Mouse (Mus musculus) stomach, embryonic 15.5 days (tissue): ENCODE measurements at regions not wholly inside any gene's neighbourhood (a gene's known extent, or its start where the extent isn't known, plus 50 kb on each side); places are given as distances from the start of the nearest gene placed in this dataset.

Experiments
- ATAC-seq: fragments of 200-750 bp; cut with Nextera tagmentation; 2 replicates; pipeline ENCODE4 v1.8.0; 2017; ENCODE audit warnings: low read depth, moderate number of reproducible peaks, moderate TSS enrichment; ENCODE audit not compliant: insufficient read depth, low FRiP score
- H3K27ac ChIP-seq: fragments of 300-500 bp; sonication (generic); 2 replicates; pipeline ENCODE4 v1.5.1; 2015; ENCODE audit warnings: mild to moderate bottlenecking, inconsistent platforms
- H3K27me3 ChIP-seq: fragments of 300-500 bp; sonication (generic); replicated peaks from 2 replicates; pipeline ENCODE4 v1.6.1; 2015; ENCODE audit warnings: inconsistent platforms
- H3K36me3 ChIP-seq: fragments of 300-500 bp; sonication (generic); 2 replicates; pipeline ENCODE4 v1.6.1; 2015; ENCODE audit warnings: inconsistent platforms
- H3K4me1 ChIP-seq: fragments of 300-500 bp; sonication (generic); 2 replicates; pipeline ENCODE4 v1.6.1; 2015; ENCODE audit warnings: inconsistent platforms
- H3K4me2 ChIP-seq: fragments of 300-500 bp; sonication (generic); 2 replicates; pipeline ENCODE4 v1.6.1; 2015; ENCODE audit warnings: mild to moderate bottlenecking, inconsistent platforms
- H3K4me3 ChIP-seq: fragments of 300-500 bp; sonication (generic); replicated peaks from 2 replicates; pipeline ENCODE4 v1.5.1; 2015; ENCODE audit warnings: inconsistent platforms
- H3K9ac ChIP-seq: fragments of 300-500 bp; sonication (generic); 2 replicates; pipeline ENCODE4 v1.6.1; 2015; ENCODE audit warnings: inconsistent platforms
- H3K9me3 ChIP-seq: fragments of 300-500 bp; sonication (generic); 2 replicates; pipeline ENCODE4 v1.6.1; 2016; ENCODE audit warnings: inconsistent platforms
- WGBS: fragments of 180-500 bp; shearing (Covaris S2); methylation state at CpG from one replicate; pipeline ENCODE4 v1.1.7; 2015; 5-methylcytosine and 5-hydroxymethylcytosine counted together

- WGBS: 67% methylated on average over 4 of the region's 4 CpGs
- H3K4me3 ChIP-seq: no peak overlapping the region
- no peak overlapping the region for H3K4me2 ChIP-seq
- H3K27ac ChIP-seq: no peak overlapping the region
- no peaks in the 10 kb centered on the region for H3K9me3 ChIP-seq
- H3K36me3 ChIP-seq: no peaks in the 10 kb centered on the region
- H3K4me1 ChIP-seq: no peaks in the 10 kb centered on the region
- ATAC-seq: no peak
- H3K9ac ChIP-seq: no peak overlapping the region
- H3K27me3 ChIP-seq: no peaks in the 10 kb centered on the region
Measured at GRCm38 (mm10) chr15:93994542-93994941, 398.9 kb upstream of the Prickle1 start.

DNA sequence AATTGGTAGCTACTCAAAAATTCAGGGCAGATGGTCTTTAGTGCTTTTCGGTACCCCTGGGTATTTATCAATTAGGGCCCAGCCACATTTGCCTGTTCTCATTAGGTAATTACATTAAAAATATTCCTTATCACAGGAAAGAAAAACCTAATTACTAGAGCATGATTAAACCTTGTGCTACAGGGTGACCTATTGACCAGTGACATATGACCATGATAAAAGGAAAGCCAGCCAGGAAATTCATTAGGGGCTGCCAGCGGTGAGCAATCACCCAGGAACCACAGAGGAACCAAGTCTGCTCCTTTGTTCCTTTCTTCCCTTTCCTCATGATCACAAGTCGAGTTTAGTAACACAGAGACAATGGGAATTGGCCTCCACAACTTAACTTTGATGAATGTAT is 394.4 kb upstream of the Prickle1 start:
- WGBS: 49% methylated on average over 3 of the region's 3 CpGs
- no peak for ATAC-seq
- Histone ChIP-seq H3K4me1 (no peaks in the 10 kb centered on the region), H3K27me3 (no peaks in the 10 kb centered on the region), H3K9me3 (no peaks in the 10 kb centered on the region), H3K4me3 (no peak overlapping the region), H3K36me3 (no peaks in the 10 kb centered on the region), H3K9ac (no peak overlapping the region), H3K27ac (no peak overlapping the region), H3K4me2 (no peak overlapping the region)

DNA sequence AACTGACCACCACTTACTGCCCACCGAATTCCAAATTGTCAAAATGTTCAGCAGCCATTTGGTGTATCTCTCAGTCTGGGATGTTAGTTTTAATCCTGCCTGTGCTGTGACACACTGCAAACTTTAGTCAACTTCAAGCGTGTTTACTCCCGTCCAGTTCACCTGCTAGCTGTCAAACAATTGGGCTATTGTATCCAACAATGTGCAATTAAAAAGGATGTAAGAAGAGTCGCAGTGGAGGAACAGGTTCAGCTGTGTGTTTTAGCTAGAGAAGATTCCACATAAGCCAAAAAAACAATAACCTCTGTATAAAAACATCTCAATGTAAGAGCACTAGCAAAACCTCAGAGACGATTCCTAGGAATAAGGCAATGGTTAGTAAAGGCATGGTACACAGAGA is 392.7 kb upstream of the Prickle1 start:
- Histone ChIP-seq H3K9me3 (no peaks in the 10 kb centered on the region), H3K4me3 (no peak overlapping the region), H3K9ac (no peak overlapping the region), H3K4me2 (no peak overlapping the region), H3K4me1 (no peaks in the 10 kb centered on the region), H3K27me3 (no peaks in the 10 kb centered on the region), H3K36me3 (no peaks in the 10 kb centered on the region), H3K27ac (no peak overlapping the region)
- ATAC-seq: no peak
- WGBS: 47% methylated on average over 5 of the region's 5 CpGs

DNA sequence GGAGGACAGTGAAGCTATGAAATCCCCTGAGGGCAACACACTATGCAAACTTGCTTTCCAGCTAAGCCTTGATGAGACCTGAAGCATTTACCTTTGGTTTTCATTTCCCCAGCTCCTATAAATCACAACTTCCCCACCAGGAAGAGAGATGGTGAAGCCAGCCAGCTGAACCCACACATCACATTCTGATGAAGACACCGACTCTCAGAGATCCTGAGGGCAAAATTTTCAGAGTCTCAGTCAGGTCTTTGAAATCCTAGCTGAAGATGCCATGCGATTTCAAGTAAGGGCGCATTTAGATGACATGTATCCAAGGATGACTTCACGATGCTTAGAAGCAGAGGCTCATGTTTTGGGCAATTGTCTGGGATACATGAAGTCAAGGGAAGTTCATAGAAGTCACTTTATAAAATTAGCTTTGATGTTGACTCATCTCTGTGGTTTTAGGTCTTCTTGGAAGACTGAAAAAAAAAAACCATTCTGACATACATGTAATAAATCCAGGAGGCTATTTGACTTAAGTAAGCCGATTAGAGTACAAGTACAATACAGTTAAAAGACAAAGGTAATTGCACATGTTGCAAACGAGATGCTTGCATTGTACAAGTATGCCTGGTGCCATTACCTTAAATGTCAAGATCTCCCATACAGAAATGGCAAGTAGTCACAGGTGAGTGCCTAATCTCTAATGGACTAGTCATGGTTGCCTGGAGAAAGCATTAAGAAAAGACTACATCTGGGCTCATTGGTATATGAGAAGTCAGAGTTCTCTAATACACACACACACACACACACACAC is 391.1 kb upstream of the Prickle1 start:
- Histone ChIP-seq H3K27me3 (no peaks in the 10 kb centered on the region), H3K9me3 (no peaks in the 10 kb centered on the region), H3K27ac (no peak overlapping the region), H3K9ac (no peak overlapping the region), H3K4me3 (no peak overlapping the region), H3K4me1 (no peaks in the 10 kb centered on the region), H3K36me3 (no peaks in the 10 kb centered on the region), H3K4me2 (no peak overlapping the region)
- no peak for ATAC-seq
- whole genome bisulfite sequencing: 89% methylated on average over 6 of the region's 6 CpGs

- H3K36me3 ChIP-seq: no peaks in the 10 kb centered on the region
- H3K4me3 ChIP-seq: no peak overlapping the region
- no peak overlapping the region for H3K9ac ChIP-seq
- no peak overlapping the region for H3K27ac ChIP-seq
- H3K9me3 ChIP-seq: no peaks in the 10 kb centered on the region
- no peaks in the 10 kb centered on the region for H3K4me1 ChIP-seq
- no peaks in the 10 kb centered on the region for H3K27me3 ChIP-seq
- H3K4me2 ChIP-seq: no peak overlapping the region
- 68% methylated on average over 9 of the region's 9 CpGs for WGBS
- no peak for ATAC-seq
Measured at GRCm38 (mm10) chr15:93982091-93982490, 386.4 kb upstream of the Prickle1 start.

DNA sequence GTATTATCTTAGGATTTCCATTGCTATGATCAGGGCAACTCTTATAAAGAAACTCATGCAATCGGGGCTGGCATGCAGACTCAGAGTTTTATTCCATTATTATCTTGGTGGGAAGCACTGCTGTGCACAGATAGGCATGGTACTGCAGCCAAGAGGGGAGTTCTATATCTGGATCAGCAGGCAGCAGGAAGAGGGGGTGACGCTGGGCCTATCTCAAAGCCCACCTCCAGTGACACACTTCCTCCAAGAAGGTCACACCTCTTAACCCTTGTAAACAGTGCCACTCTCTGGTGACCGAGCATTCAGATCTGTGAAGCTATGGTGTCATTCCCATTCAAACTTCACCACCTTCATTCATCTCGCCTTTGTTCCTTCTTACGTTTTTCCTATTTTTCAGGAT is 381.8 kb upstream of the Prickle1 start:
- Histone ChIP-seq H3K4me3 (no peak overlapping the region), H3K4me1 (no peaks in the 10 kb centered on the region), H3K27me3 (no peaks in the 10 kb centered on the region), H3K36me3 (no peaks in the 10 kb centered on the region), H3K9me3 (no peaks in the 10 kb centered on the region), H3K9ac (no peak overlapping the region), H3K27ac (no peak overlapping the region), H3K4me2 (no peak overlapping the region)
- ATAC-seq: no peak
- 67% methylated on average over 5 of the region's 5 CpGs for WGBS

DNA sequence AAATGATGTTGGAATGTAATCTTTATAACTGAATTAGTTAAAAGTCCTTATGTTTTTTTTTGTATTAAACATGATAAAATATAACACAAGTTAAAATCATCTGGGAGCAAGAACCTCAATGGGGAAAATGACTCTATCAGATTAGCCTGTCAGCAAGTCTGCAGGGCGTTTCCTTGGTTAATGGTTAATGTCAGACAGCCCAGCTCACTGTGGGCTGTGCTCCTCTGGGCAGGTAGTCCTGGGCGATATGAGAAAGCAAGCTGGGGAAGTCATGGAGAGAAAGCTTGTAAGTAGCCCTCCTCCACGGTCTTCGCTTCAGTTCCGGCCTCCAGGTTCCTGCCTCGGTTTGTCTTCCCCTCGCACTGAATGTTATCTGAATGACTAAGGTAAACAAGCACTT is 379.0 kb upstream of the Prickle1 start:
- 37% methylated on average over 7 of the region's 7 CpGs for WGBS
- Histone ChIP-seq H3K36me3 (no peaks in the 10 kb centered on the region), H3K9me3 (no peaks in the 10 kb centered on the region), H3K27me3 (no peaks in the 10 kb centered on the region), H3K4me3 (no peak overlapping the region), H3K4me2 (no peak overlapping the region), H3K27ac (no peak overlapping the region), H3K4me1 (no peaks in the 10 kb centered on the region), H3K9ac (no peak overlapping the region)
- no peak for ATAC-seq

- ATAC-seq: no peak
- H3K9me3 ChIP-seq: no peaks in the 10 kb centered on the region
- H3K4me3 ChIP-seq: no peak overlapping the region
- no peak overlapping the region for H3K9ac ChIP-seq
- H3K4me2 ChIP-seq: no peak overlapping the region
- H3K4me1 ChIP-seq: no peaks in the 10 kb centered on the region
- 44% methylated on average over 5 of the region's 5 CpGs for WGBS
- H3K27me3 ChIP-seq: no peaks in the 10 kb centered on the region
- H3K36me3 ChIP-seq: no peaks in the 10 kb centered on the region
- H3K27ac ChIP-seq: no peak overlapping the region
Measured at GRCm38 (mm10) chr15:93972979-93973378, 377.3 kb upstream of the Prickle1 start.

DNA sequence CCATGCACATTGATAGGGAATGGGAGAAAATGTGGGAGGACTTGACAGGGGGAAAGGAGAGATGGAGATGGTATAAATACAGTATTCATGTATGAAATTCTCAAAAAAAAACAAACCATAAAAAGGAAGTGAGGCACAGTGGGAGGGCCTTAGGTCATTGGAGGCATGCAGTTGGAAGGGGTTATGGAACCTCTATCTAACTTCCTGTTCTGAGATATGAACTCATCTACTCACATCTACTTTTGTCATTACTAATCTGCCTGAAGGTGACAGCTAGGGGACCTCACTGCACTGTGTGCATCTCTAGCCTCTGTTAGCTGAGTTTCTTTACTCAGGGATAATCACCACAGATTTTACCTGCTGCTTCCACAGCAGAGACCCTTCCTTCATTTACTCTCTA is 366.3 kb upstream of the Prickle1 start:
- Histone ChIP-seq H3K4me1 (no peaks in the 10 kb centered on the region), H3K9ac (no peak overlapping the region), H3K4me2 (no peak overlapping the region), H3K4me3 (no peak overlapping the region), H3K27me3 (no peaks in the 10 kb centered on the region), H3K27ac (no peak overlapping the region), H3K9me3 (no peaks in the 10 kb centered on the region), H3K36me3 (no peaks in the 10 kb centered on the region)
- ATAC-seq: no peak

GRCm38 (mm10) chr15:93959931-93960330 is 364.2 kb upstream of the Prickle1 start:
- H3K4me2 ChIP-seq: no peak overlapping the region
- no peak for ATAC-seq

DNA sequence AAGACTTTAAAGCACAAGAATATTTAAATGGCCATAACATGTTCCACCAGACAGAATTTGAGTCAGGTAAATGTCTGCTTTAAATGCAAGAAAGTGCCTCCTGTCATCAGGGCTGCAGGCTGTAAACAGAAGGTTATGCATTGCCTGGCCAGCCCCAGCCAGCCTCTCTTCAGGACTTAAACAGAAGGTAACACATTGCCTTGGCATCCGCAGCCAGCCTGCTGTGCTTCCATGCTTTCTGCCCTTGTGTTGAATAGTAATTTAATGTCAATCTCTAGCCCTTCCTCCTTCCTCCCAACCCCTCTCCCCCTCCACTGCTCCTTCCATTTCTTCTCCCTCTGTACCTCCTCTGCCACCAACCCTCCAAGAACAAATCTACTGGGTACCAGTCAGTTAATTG is 362.4 kb upstream of the Prickle1 start:
- H3K4me3 ChIP-seq: no peak overlapping the region
- H3K9me3 ChIP-seq: no peaks in the 10 kb centered on the region
- no peaks in the 10 kb centered on the region for H3K36me3 ChIP-seq
- WGBS: 69% methylated on average over 1 of the region's 1 CpGs
- no peak for ATAC-seq
- no peaks in the 10 kb centered on the region for H3K4me1 ChIP-seq
- H3K9ac ChIP-seq: no peak overlapping the region
- no peak overlapping the region for H3K4me2 ChIP-seq
- no peak overlapping the region for H3K27ac ChIP-seq
- H3K27me3 ChIP-seq: no peaks in the 10 kb centered on the region

More at GRCm38 (mm10) chr15:93959931-93960330, 364.2 kb upstream of the Prickle1 start:
- H3K9ac ChIP-seq: no peak overlapping the region
- 51% methylated on average over 8 of the region's 8 CpGs for whole genome bisulfite sequencing
- no peaks in the 10 kb centered on the region for H3K4me1 ChIP-seq
- no peaks in the 10 kb centered on the region for H3K27me3 ChIP-seq
- H3K36me3 ChIP-seq: no peaks in the 10 kb centered on the region
- H3K4me3 ChIP-seq: no peak overlapping the region
- H3K27ac ChIP-seq: no peak overlapping the region
- no peaks in the 10 kb centered on the region for H3K9me3 ChIP-seq

DNA sequence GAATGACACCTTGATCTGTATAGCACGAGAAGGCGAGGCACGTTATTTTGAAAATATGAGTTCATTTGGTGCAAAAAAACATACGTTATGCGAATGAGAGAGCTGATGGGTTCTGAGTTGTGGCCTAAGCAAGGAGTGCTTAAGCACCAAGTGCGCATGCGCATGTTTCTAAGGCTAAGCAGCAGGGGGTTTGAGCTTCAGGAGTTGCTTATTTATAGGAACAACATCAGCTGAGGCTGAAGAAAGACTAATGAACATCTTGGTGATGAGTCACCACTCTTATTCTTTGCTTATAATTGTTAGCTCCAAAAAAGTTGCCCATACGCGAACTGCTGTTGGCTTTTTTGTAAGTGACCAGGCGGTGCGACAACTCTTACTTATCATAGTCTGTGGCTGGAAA is 361.1 kb upstream of the Prickle1 start:
- 95% methylated on average over 11 of the region's 11 CpGs for WGBS
- no peak for ATAC-seq

GRCm38 (mm10) chr15:93953548-93953947 is 357.9 kb upstream of the Prickle1 start:
- Histone ChIP-seq H3K9ac (no peak overlapping the region), H3K4me3 (no peak overlapping the region), H3K4me1 (no peaks in the 10 kb centered on the region), H3K9me3 (no peaks in the 10 kb centered on the region), H3K4me2 (no peak overlapping the region), H3K27ac (no peak overlapping the region), H3K36me3 (no peaks in the 10 kb centered on the region), H3K27me3 (no peaks in the 10 kb centered on the region)
- no peak for ATAC-seq
- WGBS: 65% methylated on average over 1 of the region's 1 CpGs

More for the DNA sequence above, 361.1 kb upstream of the Prickle1 start:
- H3K9me3 ChIP-seq: no peaks in the 10 kb centered on the region
- H3K4me3 ChIP-seq: no peak overlapping the region
- H3K9ac ChIP-seq: no peak overlapping the region
- no peaks in the 10 kb centered on the region for H3K4me1 ChIP-seq
- no peaks in the 10 kb centered on the region for H3K36me3 ChIP-seq
- H3K27ac ChIP-seq: no peak overlapping the region
- no peak overlapping the region for H3K4me2 ChIP-seq
- no peaks in the 10 kb centered on the region for H3K27me3 ChIP-seq
